Mouse (Mus musculus) ES-Bruce4 (cell line): ENCODE data around the gene Arhgap29.

Experiments used
- CTCF ChIP-seq: IDR thresholded peaks from one replicate; pipeline ENCODE4 v1.8.1; 2011; ENCODE audit warnings: low read depth, low read length
- EP300 ChIP-seq: IDR thresholded peaks from 2 replicates; pipeline ENCODE4 v1.6.1; 2011; ENCODE audit warnings: low read depth, low read length; ENCODE audit not compliant: insufficient read depth

DNA sequence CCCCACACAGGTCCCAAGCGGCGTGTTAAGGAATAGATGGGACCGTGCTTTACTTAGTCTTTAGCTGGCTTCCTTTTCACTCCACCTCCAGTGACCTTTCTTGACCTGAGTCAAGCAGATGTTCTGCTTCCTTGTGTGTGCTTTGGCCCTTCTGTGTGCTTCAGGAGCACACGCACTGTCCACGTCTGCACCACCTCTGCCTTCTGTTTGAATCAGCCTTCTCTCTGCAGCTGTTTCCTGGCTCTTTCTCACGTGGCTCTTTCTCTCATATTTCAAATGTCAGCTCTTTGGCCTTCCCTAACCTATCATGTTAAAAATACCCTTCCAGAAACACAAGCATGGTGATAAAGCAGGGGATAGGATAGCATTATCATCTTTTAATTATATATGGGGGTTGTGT, 49.2 kb downstream of the Arhgap29 start:
- TF ChIP-seq CTCF: no peak
- no peak for TF ChIP-seq EP300
